27 mouse cellular contexts compared by ENCODE assay signal in the genomic region with DNA sequence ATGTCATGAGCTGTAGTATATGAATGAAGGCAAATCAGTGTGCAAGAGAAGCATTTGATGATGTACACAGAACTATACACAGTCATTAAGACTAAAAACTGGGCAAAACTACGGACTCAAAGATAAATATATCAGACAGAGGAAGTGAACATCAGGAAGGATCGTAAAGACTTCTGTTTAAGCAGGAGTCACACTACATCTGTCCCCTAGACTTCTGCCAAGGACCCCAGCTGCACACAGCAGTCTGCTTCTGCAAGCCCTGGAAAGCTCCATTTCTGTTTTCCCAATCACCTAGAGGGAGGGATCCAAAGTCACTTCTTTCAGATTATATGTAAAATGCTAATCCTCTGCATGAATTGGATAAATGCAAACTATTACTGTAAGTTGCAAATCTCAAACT. TPM values are rescaled to one million over a fixed set of nuclear protein-coding genes. Genes with fewer than 3 reads are reported as not detected.
A peak's percentile ranks its signal among the peaks of the same experiment; 100 is the strongest.
DNase-seq lines count a peak whose midpoint lies in the region; ATAC-seq and TF ChIP-seq lines count a peak whose summit lies in the region.
"Had no signal": no experiment of that assay in that cellular context is flagged by ENCODE, and none has a peak within 500 bp of the region (broad histone marks: within the 10 kb centered on the region; RNA-seq: fewer than 3 reads in every experiment).

No protein-coding gene starts in this region.

- H3K4me2 ChIP-seq in intestine, embryonic 14.5 days (ENCODE audit: low read length), result no peak overlapping the region
- H3K4me2 ChIP-seq in intestine, postnatal 0 days (replicated peaks; ENCODE audit: low read depth), result no peak overlapping the region
- peak overlapping the region; percentile 16 for H3K4me2 ChIP-seq in liver, embryonic 14.5 days (ENCODE audit: low read depth)
- H3K4me2 ChIP-seq in neural tube, embryonic 15.5 days, result no peak overlapping the region
- H3K4me2 ChIP-seq: embryonic facial prominence, embryonic 13.5 days; forebrain, embryonic 12.5 days; forebrain, embryonic 15.5 days; heart, embryonic 12.5 days; heart, embryonic 15.5 days; hindbrain, embryonic 13.5 days had no signal

- H3K9ac ChIP-seq in intestine, embryonic 14.5 days (ENCODE audit: low read length), result no peak overlapping the region
- no peak overlapping the region for H3K9ac ChIP-seq in intestine, postnatal 0 days (ENCODE audit: low read depth, low read length)
- no peak overlapping the region; the same call in 1 of the 2 replicates for H3K9ac ChIP-seq in liver, embryonic 14.5 days (replicated peaks)
- no peak overlapping the region for H3K9ac ChIP-seq in neural tube, embryonic 15.5 days (replicated peaks)
- H3K9ac ChIP-seq: embryonic facial prominence, embryonic 13.5 days; forebrain, embryonic 12.5 days; forebrain, embryonic 15.5 days; heart, embryonic 12.5 days; heart, embryonic 15.5 days; hindbrain, embryonic 13.5 days had no signal

- no peak overlapping the region for H3K27ac ChIP-seq in intestine, embryonic 14.5 days (ENCODE audit: low read depth)
- H3K27ac ChIP-seq in intestine, postnatal 0 days (ENCODE audit: low read depth, low read length), result no peak overlapping the region
- no peak overlapping the region for H3K27ac ChIP-seq in liver, embryonic 14.5 days
- H3K27ac ChIP-seq in neural tube, embryonic 15.5 days (replicated peaks), result no peak overlapping the region
- H3K27ac ChIP-seq: embryonic facial prominence, embryonic 10.5 days; embryonic facial prominence, embryonic 13.5 days; forebrain, embryonic 12.5 days; forebrain, embryonic 15.5 days; heart, embryonic 15.5 days; hindbrain, embryonic 10.5 days; hindbrain, embryonic 13.5 days had no signal

- H3K36me3 ChIP-seq in intestine, embryonic 14.5 days (ENCODE audit: control insufficient read depth, insufficient read depth, low read length), result 0 out of 2 replicates have a peak, but pooled peaks cover 6% of the 10 kb centered on the region
- H3K36me3 ChIP-seq in intestine, postnatal 0 days (ENCODE audit: control insufficient read depth, insufficient read depth), result peaks cover 9% of the 10 kb centered on the region; the same call in 1 of the 2 replicates
- H3K36me3 ChIP-seq in G1E (replicated peaks), result peaks cover 45% of the 10 kb centered on the region
- H3K36me3 ChIP-seq in liver, embryonic 14.5 days (replicated peaks; ENCODE audit: control insufficient read depth, insufficient read depth, low read depth), result no peaks in the 10 kb centered on the region; the same call in none of the 2 replicates
- H3K36me3 ChIP-seq in neural tube, embryonic 15.5 days, result peaks cover 3% of the 10 kb centered on the region; the same call in 1 of the 2 replicates
- H3K36me3 ChIP-seq: forebrain, embryonic 12.5 days; forebrain, embryonic 15.5 days; heart, embryonic 15.5 days had no signal

- no peak overlapping the region for H3K4me3 ChIP-seq in intestine, embryonic 14.5 days (ENCODE audit: low read depth, low read length)
- no peak overlapping the region for H3K4me3 ChIP-seq in intestine, postnatal 0 days (ENCODE audit: low read depth, low read length)
- H3K4me3 ChIP-seq in G1E (ENCODE audit: low read depth, low read length), result no peak overlapping the region
- H3K4me3 ChIP-seq in liver, embryonic 14.5 days (ENCODE audit: insufficient read depth in 1 of 2, low read depth in 2 of 2, low read length in 2 of 2), result no peak overlapping the region
- no peak overlapping the region for H3K4me3 ChIP-seq in neural tube, embryonic 15.5 days (replicated peaks)
- H3K4me3 ChIP-seq: embryonic facial prominence, embryonic 10.5 days; embryonic facial prominence, embryonic 13.5 days; erythroblast, embryonic 14.5 days; forebrain, embryonic 12.5 days; forebrain, embryonic 15.5 days; heart, embryonic 12.5 days; heart, embryonic 15.5 days; hindbrain, embryonic 10.5 days; hindbrain, embryonic 13.5 days had no signal

- peak; percentile 50 for DNase-seq in intestine, embryonic 14.5 days (ENCODE audit: low spot score)
- DNase-seq in kidney, postnatal 4 days, result peak; percentile 70 to 72
- no peak for DNase-seq in kidney, postnatal 25 days
- DNase-seq in G1E (ENCODE audit: low spot score), result no peak
- DNase-seq in liver, embryonic 14.5 days (ENCODE audit: low read depth in 3 of 3, low spot score in 3 of 3), result no peak
- no peak for DNase-seq in cerebellum, adult 9-10 months
- DNase-seq: adrenal gland, adult 2 months; adrenal gland, postnatal 14 days; cerebellum, adult 11 months; cerebellum, adult 2 months; cerebellum, postnatal 10 days; cerebellum, postnatal 36 days; embryo, embryonic 11 days; gastrocnemius, postnatal 25 days; heart, adult 18-20 months; heart, postnatal 36 days had no signal

- H3K27me3 ChIP-seq in intestine, embryonic 14.5 days (replicated peaks; ENCODE audit: control insufficient read depth, insufficient read depth, low read length), result no peaks in the 10 kb centered on the region
- H3K27me3 ChIP-seq in intestine, postnatal 0 days (replicated peaks; ENCODE audit: control insufficient read depth, insufficient read depth, low read length), result no peaks in the 10 kb centered on the region
- H3K27me3 ChIP-seq in G1E (ENCODE audit: insufficient read depth, low read length), result no peaks in the 10 kb centered on the region
- H3K27me3 ChIP-seq in liver, embryonic 14.5 days (ENCODE audit: control insufficient read depth, insufficient read depth, low read length), result no peaks in the 10 kb centered on the region
- H3K27me3 ChIP-seq in neural tube, embryonic 15.5 days (replicated peaks), result no peaks in the 10 kb centered on the region
- H3K27me3 ChIP-seq: embryonic facial prominence, embryonic 13.5 days; forebrain, embryonic 12.5 days; forebrain, embryonic 15.5 days; heart, embryonic 12.5 days; heart, embryonic 15.5 days; hindbrain, embryonic 13.5 days had no signal

- no peak for ATAC-seq in intestine, embryonic 14.5 days (replicated peaks; ENCODE audit: low FRiP score, low TSS enrichment, low read depth)
- ATAC-seq in intestine, postnatal 0 days, result no peak
- 0 out of 2 replicates have a peak, but pooled peaks have one; percentile 9 for ATAC-seq in G1E (ENCODE audit: extremely low read depth, insufficient number of reproducible peaks, low FRiP score, poor library complexity, severe bottlenecking)
- ATAC-seq in liver, embryonic 14.5 days (ENCODE audit: insufficient read depth), result no peak
- ATAC-seq in neural tube, embryonic 15.5 days (ENCODE audit: low FRiP score), result no peak
- ATAC-seq: forebrain, embryonic 15.5 days had no signal

- H3K9me3 ChIP-seq in intestine, embryonic 14.5 days (ENCODE audit: control insufficient read depth, low read length), result no peaks in the 10 kb centered on the region
- H3K9me3 ChIP-seq in intestine, postnatal 0 days (ENCODE audit: control insufficient read depth), result no peaks in the 10 kb centered on the region
- H3K9me3 ChIP-seq in G1E (replicated peaks), result no peaks in the 10 kb centered on the region
- no peaks in the 10 kb centered on the region for H3K9me3 ChIP-seq in liver, embryonic 14.5 days (ENCODE audit: control insufficient read depth, low read length)
- H3K9me3 ChIP-seq in neural tube, embryonic 15.5 days (replicated peaks), result no peaks in the 10 kb centered on the region
- H3K9me3 ChIP-seq: embryonic facial prominence, embryonic 10.5 days; embryonic facial prominence, embryonic 13.5 days; forebrain, embryonic 12.5 days; forebrain, embryonic 15.5 days; heart, embryonic 12.5 days; heart, embryonic 15.5 days; hindbrain, embryonic 10.5 days; hindbrain, embryonic 13.5 days had no signal

- TF ChIP-seq EP300 in liver, embryonic 14.5 days (IDR thresholded peaks at IDR 0.05; ENCODE audit: low read depth), result no peak

- H3K4me1 ChIP-seq in intestine, embryonic 14.5 days (replicated peaks; ENCODE audit: control insufficient read depth, insufficient read depth, low read length), result peaks cover 12% of the 10 kb centered on the region
- H3K4me1 ChIP-seq in intestine, postnatal 0 days (replicated peaks; ENCODE audit: control insufficient read depth, insufficient read depth, low read length), result no peaks in the 10 kb centered on the region
- peaks cover 37% of the 10 kb centered on the region for H3K4me1 ChIP-seq in G1E (ENCODE audit: insufficient read depth, low read depth, low read length)
- peaks cover 0 to 3% of the 10 kb centered on the region in 2 experiments; a peak in 2 of 4 replicates for H3K4me1 ChIP-seq in liver, embryonic 14.5 days (replicated peaks; ENCODE audit: control insufficient read depth in 2 of 2, insufficient read depth in 2 of 2, low read length in 1 of 2)
- H3K4me1 ChIP-seq in neural tube, embryonic 15.5 days, result peaks cover 3% of the 10 kb centered on the region; the same call in 1 of the 2 replicates

- 42% methylated on average over 2 of the region's 2 CpGs for WGBS in intestine, embryonic 14.5 days
- 39% methylated on average over 2 of the region's 2 CpGs for WGBS in intestine, postnatal 0 days
- 25% methylated on average over 2 of the region's 2 CpGs for WGBS in liver, embryonic 14.5 days (ENCODE audit: insufficient replicate concordance)
- 62% methylated on average over 2 of the region's 2 CpGs for WGBS in neural tube, embryonic 15.5 days

- TF ChIP-seq CTCF in intestine, postnatal 0 days (IDR thresholded peaks at IDR 0.05; ENCODE audit: low read depth), result no peak
- no peak for TF ChIP-seq CTCF in G1E (IDR thresholded peaks at IDR 0.05; ENCODE audit: low read depth, low read length)
- no peak for TF ChIP-seq CTCF in liver, embryonic 14.5 days (IDR thresholded peaks at IDR 0.05; ENCODE audit: low read depth)

RNA-seq across cellular contexts. Expression of gene Lemd3, which starts 30.7 kb away (rescaled TPM):
- polyA plus RNA-seq in intestine, embryonic 14.5 days (2014; fragmentation: Nextera tagmentation; extraction: Ambion mirVana), result 5.2 and 5.6 TPM in 2 replicates
- polyA plus RNA-seq in intestine, postnatal 0 days (2015; fragmentation: Nextera tagmentation; extraction: Ambion mirVana), result 2.6 and 2.7 TPM in 2 replicates
- total RNA-seq in G1E (2014; fragmentation: Nextera tagmentation), result 16.1 and 19.8 TPM in 2 replicates
- 18.3 and 19.5 TPM in 2 replicates for total RNA-seq in G1E (2017)
- 13.9 and 18.8 TPM in 2 replicates for polyA plus RNA-seq in G1E (2012)
- polyA plus RNA-seq in liver, embryonic 14.5 days (2012; rRNA removed), result 1.9 and 2.9 TPM in 2 replicates
- polyA plus RNA-seq in liver, embryonic 14.5 days (2014; fragmentation: Nextera tagmentation; extraction: Ambion mirVana), result 1.6 and 1.7 TPM in 2 replicates
- polyA plus RNA-seq in neural tube, embryonic 15.5 days (2015; fragmentation: Nextera tagmentation; extraction: Ambion mirVana), result 3.1 and 3.2 TPM in 2 replicates

RNA-seq across cellular contexts. Expression of gene Msrb3, which starts 49.6 kb away (rescaled TPM):
- 17.6 and 18.2 TPM in 2 replicates for polyA plus RNA-seq in intestine, embryonic 14.5 days (2014; fragmentation: Nextera tagmentation; extraction: Ambion mirVana)
- polyA plus RNA-seq in intestine, postnatal 0 days (2015; fragmentation: Nextera tagmentation; extraction: Ambion mirVana), result 17.2 and 18.5 TPM in 2 replicates
- total RNA-seq in G1E (2014; fragmentation: Nextera tagmentation) (not detected in 2 replicates), G1E (2017) (0.05 and 0.06 TPM in 2 replicates)
- polyA plus RNA-seq in G1E (2012), result not detected in 2 replicates
- polyA plus RNA-seq in liver, embryonic 14.5 days (2012; rRNA removed), result 0.98 and 1.5 TPM in 2 replicates
- 0.40 and 0.60 TPM in 2 replicates for polyA plus RNA-seq in liver, embryonic 14.5 days (2014; fragmentation: Nextera tagmentation; extraction: Ambion mirVana)
- polyA plus RNA-seq in neural tube, embryonic 15.5 days (2015; fragmentation: Nextera tagmentation; extraction: Ambion mirVana), result 1.2 and 4.1 TPM in 2 replicates
- polyA plus RNA-seq: erythroblast, embryonic 14.5 days had no signal

Comparison
In these comparisons a context has a peak if more than half of its experiments do, and no peak if none do; other contexts are left out.
1. DNase-seq: peak in intestine, embryonic 14.5 days (single experiment) and kidney, postnatal 4 days (2 of 2); none in kidney, postnatal 25 days (0 of 2), G1E (single experiment), liver, embryonic 14.5 days (0 of 3) and cerebellum, adult 9-10 months (single experiment).